Mouse (Mus musculus) bone marrow macrophage, adult 2 months (primary cell): ENCODE data around the gene Cdc25a.

Source experiments
- CTCF ChIP-seq: IDR thresholded peaks from 2 replicates; pipeline ENCODE4 v1.5.1; 2012; ENCODE audit warnings: low read depth, mild to moderate bottlenecking, low read length, moderate library complexity
- POLR2A ChIP-seq: IDR thresholded peaks from 2 replicates; pipeline ENCODE4 v1.6.1; 2012; ENCODE audit warnings: mild to moderate bottlenecking, low read depth, low read length, borderline replicate concordance

GRCm38 (mm10) chr9:109909102-109909501, 33.7 kb downstream of the Cdc25a start:
- no peak for TF ChIP-seq CTCF
- TF ChIP-seq POLR2A = no peak
